Mouse (Mus musculus): ENCODE measurements around the gene Syk. TPM values are rescaled to one million over a fixed set of nuclear protein-coding genes. Genes with fewer than 3 reads are reported as not detected.
A peak's percentile ranks its signal among the peaks of the same experiment; 100 is the strongest.

Gene Syk
- polyA plus RNA-seq, 1 experiment, result 4.7 TPM

- no peaks in the 10 kb centered on the region for H3K27me3 ChIP-seq (replicated peaks; ENCODE audit: control insufficient read depth, insufficient read depth, low read length)
- H3K4me1 ChIP-seq (ENCODE audit: control insufficient read depth, insufficient read depth, low read length), result no peaks in the 10 kb centered on the region
- TF ChIP-seq POLR2A (IDR thresholded peaks at IDR 0.05; ENCODE audit: low read depth, low read length), result no peak
- TF ChIP-seq CTCF (conservative IDR thresholded peaks at IDR 0.05; ENCODE audit: insufficient read depth, insufficient read length, low read depth, low read length), result no peak
- 46% methylated on average over 4 of the region's 4 CpGs for WGBS
- H3K27ac ChIP-seq (ENCODE audit: insufficient read depth, low read depth, low read length), result no peak overlapping the region
- DNase-seq, result no peak
- H3K4me3 ChIP-seq (ENCODE audit: insufficient read depth, low read depth, low read length), result no peak overlapping the region
- H3K36me3 ChIP-seq (ENCODE audit: control insufficient read depth, insufficient read depth, low read length), result no peaks in the 10 kb centered on the region
Measured at GRCm38 (mm10) chr13:52600015-52600643, 17.2 kb downstream of the Syk start.

GRCm38 (mm10) chr13:52602752-52603151 is 19.8 kb downstream of the Syk start:
- Histone ChIP-seq H3K4me3 (ENCODE audit: insufficient read depth, low read depth, low read length) (no peak overlapping the region), H3K4me1 (ENCODE audit: control insufficient read depth, insufficient read depth, low read length) (no peaks in the 10 kb centered on the region), H3K36me3 (ENCODE audit: control insufficient read depth, insufficient read depth, low read length) (no peaks in the 10 kb centered on the region), H3K27me3 (replicated peaks; ENCODE audit: control insufficient read depth, insufficient read depth, low read length) (no peaks in the 10 kb centered on the region), H3K27ac (ENCODE audit: insufficient read depth, low read depth, low read length) (no peak overlapping the region)
- TF ChIP-seq CTCF (conservative IDR thresholded peaks at IDR 0.05; ENCODE audit: insufficient read depth, insufficient read length, low read depth, low read length), result no peak
- WGBS, result 47% methylated on average over 4 of the region's 4 CpGs
- peak; percentile 23 for DNase-seq

- WGBS, result 85% methylated on average over 6 of the region's 6 CpGs
- no peak overlapping the region for H3K4me3 ChIP-seq (ENCODE audit: insufficient read depth, low read depth, low read length)
- DNase-seq, result no peak
- no peak for TF ChIP-seq CTCF (conservative IDR thresholded peaks at IDR 0.05; ENCODE audit: insufficient read depth, insufficient read length, low read depth, low read length)
- TF ChIP-seq POLR2A (IDR thresholded peaks at IDR 0.05; ENCODE audit: low read depth, low read length), result no peak
- H3K27me3 ChIP-seq (replicated peaks; ENCODE audit: control insufficient read depth, insufficient read depth, low read length), result no peaks in the 10 kb centered on the region
- H3K27ac ChIP-seq (ENCODE audit: insufficient read depth, low read depth, low read length), result no peak overlapping the region
- no peaks in the 10 kb centered on the region for H3K36me3 ChIP-seq (ENCODE audit: control insufficient read depth, insufficient read depth, low read length)
- H3K4me1 ChIP-seq (ENCODE audit: control insufficient read depth, insufficient read depth, low read length), result no peaks in the 10 kb centered on the region
Measured at GRCm38 (mm10) chr13:52603704-52604349, 20.9 kb downstream of the Syk start.

GRCm38 (mm10) chr13:52605006-52605405 is 22.0 kb downstream of the Syk start:
- no peaks in the 10 kb centered on the region for H3K36me3 ChIP-seq (ENCODE audit: control insufficient read depth, insufficient read depth, low read length)
- TF ChIP-seq POLR2A (IDR thresholded peaks at IDR 0.05; ENCODE audit: low read depth, low read length), result no peak
- no peak for TF ChIP-seq CTCF (conservative IDR thresholded peaks at IDR 0.05; ENCODE audit: insufficient read depth, insufficient read length, low read depth, low read length)
- no peaks in the 10 kb centered on the region for H3K27me3 ChIP-seq (replicated peaks; ENCODE audit: control insufficient read depth, insufficient read depth, low read length)
- no peak overlapping the region for H3K4me3 ChIP-seq (ENCODE audit: insufficient read depth, low read depth, low read length)
- no peak for DNase-seq
- no peaks in the 10 kb centered on the region for H3K4me1 ChIP-seq (ENCODE audit: control insufficient read depth, insufficient read depth, low read length)
- 96% methylated on average over 3 of the region's 3 CpGs for WGBS
- no peak overlapping the region for H3K27ac ChIP-seq (ENCODE audit: insufficient read depth, low read depth, low read length)

GRCm38 (mm10) chr13:52605911-52606310 is 22.9 kb downstream of the Syk start:
- DNase-seq, result no peak
- WGBS, result 84% methylated on average over 4 of the region's 4 CpGs
- Histone ChIP-seq H3K27ac (ENCODE audit: insufficient read depth, low read depth, low read length) (no peak overlapping the region), H3K4me1 (ENCODE audit: control insufficient read depth, insufficient read depth, low read length) (no peaks in the 10 kb centered on the region), H3K27me3 (replicated peaks; ENCODE audit: control insufficient read depth, insufficient read depth, low read length) (no peaks in the 10 kb centered on the region), H3K4me3 (ENCODE audit: insufficient read depth, low read depth, low read length) (no peak overlapping the region), H3K36me3 (ENCODE audit: control insufficient read depth, insufficient read depth, low read length) (no peaks in the 10 kb centered on the region)
- TF ChIP-seq POLR2A (IDR thresholded peaks at IDR 0.05; ENCODE audit: low read depth, low read length) (no peak), CTCF (conservative IDR thresholded peaks at IDR 0.05; ENCODE audit: insufficient read depth, insufficient read length, low read depth, low read length) (no peak)

- no peaks in the 10 kb centered on the region for H3K4me1 ChIP-seq (ENCODE audit: control insufficient read depth, insufficient read depth, low read length)
- no peak overlapping the region for H3K27ac ChIP-seq (ENCODE audit: insufficient read depth, low read depth, low read length)
- H3K27me3 ChIP-seq (replicated peaks; ENCODE audit: control insufficient read depth, insufficient read depth, low read length), result no peaks in the 10 kb centered on the region
- DNase-seq, result no peak
- no peak overlapping the region for H3K4me3 ChIP-seq (ENCODE audit: insufficient read depth, low read depth, low read length)
- WGBS, result 86% methylated on average over 3 of the region's 3 CpGs
- no peaks in the 10 kb centered on the region for H3K36me3 ChIP-seq (ENCODE audit: control insufficient read depth, insufficient read depth, low read length)
- no peak for TF ChIP-seq POLR2A (IDR thresholded peaks at IDR 0.05; ENCODE audit: low read depth, low read length)
- no peak for TF ChIP-seq CTCF (conservative IDR thresholded peaks at IDR 0.05; ENCODE audit: insufficient read depth, insufficient read length, low read depth, low read length)
Measured at GRCm38 (mm10) chr13:52606656-52607275, 23.8 kb downstream of the Syk start.

GRCm38 (mm10) chr13:52607964-52608363 is 25.0 kb downstream of the Syk start:
- Histone ChIP-seq H3K27me3 (replicated peaks; ENCODE audit: control insufficient read depth, insufficient read depth, low read length) (no peaks in the 10 kb centered on the region), H3K4me3 (ENCODE audit: insufficient read depth, low read depth, low read length) (no peak overlapping the region), H3K27ac (ENCODE audit: insufficient read depth, low read depth, low read length) (no peak overlapping the region), H3K36me3 (ENCODE audit: control insufficient read depth, insufficient read depth, low read length) (no peaks in the 10 kb centered on the region), H3K4me1 (ENCODE audit: control insufficient read depth, insufficient read depth, low read length) (no peaks in the 10 kb centered on the region)
- no peak for TF ChIP-seq POLR2A (IDR thresholded peaks at IDR 0.05; ENCODE audit: low read depth, low read length)
- TF ChIP-seq CTCF (conservative IDR thresholded peaks at IDR 0.05; ENCODE audit: insufficient read depth, insufficient read length, low read depth, low read length), result no peak
- DNase-seq, result no peak
- WGBS, result 90% methylated on average over 1 of the region's 1 CpGs
